Mouse (Mus musculus) left cerebral cortex, adult 9 months (tissue): ENCODE data around the gene Dis3l2.

Experiments used
- DNase-seq, 2 experiments: peaks; one replicate each; pipeline ENCODE4 v3.0.0; 2022; ENCODE audit warnings: low spot score in 2 of 2

Dis3l2 gene

GRCm38 (mm10) chr1:86733160-86733821 lies 29.7 kb downstream of the Dis3l2 start:
- no peak for DNase-seq

GRCm38 (mm10) chr1:86736414-86736813 lies 32.8 kb downstream of the Dis3l2 start:
- no peak for DNase-seq

- DNase-seq = no peak
Measured at GRCm38 (mm10) chr1:86742896-86743295, 39.3 kb downstream of the Dis3l2 start.

GRCm38 (mm10) chr1:86747034-86747433 lies 43.4 kb downstream of the Dis3l2 start:
- DNase-seq = no peak

GRCm38 (mm10) chr1:86750094-86750493 lies 46.5 kb downstream of the Dis3l2 start:
- no peak for DNase-seq

GRCm38 (mm10) chr1:86753416-86753815 lies 49.8 kb downstream of the Dis3l2 start:
- DNase-seq = no peak

- DNase-seq = no peak
Measured at GRCm38 (mm10) chr1:86754335-86754734, 50.7 kb downstream of the Dis3l2 start.

GRCm38 (mm10) chr1:86758091-86758490 lies 54.5 kb downstream of the Dis3l2 start:
- DNase-seq = no peak

- no peak for DNase-seq
Measured at GRCm38 (mm10) chr1:86762161-86762560, 58.6 kb downstream of the Dis3l2 start.

- DNase-seq = no peak
Measured at GRCm38 (mm10) chr1:86801241-86801640, 97.6 kb downstream of the Dis3l2 start.

- no peak for DNase-seq
Measured at GRCm38 (mm10) chr1:86811756-86812155, 108.1 kb downstream of the Dis3l2 start.

- DNase-seq = no peak
Measured at GRCm38 (mm10) chr1:86822266-86822665, 118.7 kb downstream of the Dis3l2 start.

- no peak for DNase-seq
Measured at GRCm38 (mm10) chr1:86834351-86834987, 130.9 kb downstream of the Dis3l2 start.

GRCm38 (mm10) chr1:86834988-86835387 lies 131.4 kb downstream of the Dis3l2 start:
- peak; percentile 20 to 22 for DNase-seq

GRCm38 (mm10) chr1:86850754-86851153 lies 147.1 kb downstream of the Dis3l2 start:
- DNase-seq = no peak

- no peak for DNase-seq
Measured at GRCm38 (mm10) chr1:86858876-86859275, 155.3 kb downstream of the Dis3l2 start.

GRCm38 (mm10) chr1:86859371-86859770 lies 155.8 kb downstream of the Dis3l2 start:
- DNase-seq = no peak

GRCm38 (mm10) chr1:86873745-86874144 lies 170.1 kb downstream of the Dis3l2 start:
- DNase-seq = no peak

GRCm38 (mm10) chr1:86878743-86879142 lies 175.1 kb downstream of the Dis3l2 start:
- no peak for DNase-seq

- DNase-seq = no peak
Measured at GRCm38 (mm10) chr1:86879547-86879946, 175.9 kb downstream of the Dis3l2 start.

GRCm38 (mm10) chr1:86887060-86887459 lies 183.5 kb downstream of the Dis3l2 start:
- no peak for DNase-seq

GRCm38 (mm10) chr1:86912481-86912880 lies 208.9 kb downstream of the Dis3l2 start:
- DNase-seq = no peak

GRCm38 (mm10) chr1:86913896-86914295 lies 210.3 kb downstream of the Dis3l2 start:
- no peak for DNase-seq

GRCm38 (mm10) chr1:86914697-86915096 lies 211.1 kb downstream of the Dis3l2 start:
- no peak for DNase-seq
